Mouse (Mus musculus): Measurements from ENCODE around the gene Tada2a.

- TF ChIP-seq EP300 (IDR thresholded peaks at IDR 0.05; ENCODE audit: low read depth) (no peak), CTCF (IDR thresholded peaks at IDR 0.05; ENCODE audit: low read depth) (no peak)
Observed at GRCm38 (mm10) chr11:84079361-84079760, 50.0 kb downstream of the Tada2a start.

Data from liver, postnatal 0 days (tissue).